Mouse (Mus musculus): ENCODE results near the gene Tbxa2r. TPM values are rescaled to one million over a fixed set of nuclear protein-coding genes. Genes with fewer than 3 reads are reported as not detected.
A peak's percentile ranks its signal among the peaks of the same experiment; 100 is the strongest.

Gene Tbxa2r
- polyA plus RNA-seq (2015; fragmentation: Nextera tagmentation; extraction: Ambion mirVana) = 4.0 and 5.0 TPM in 2 replicates

DNA sequence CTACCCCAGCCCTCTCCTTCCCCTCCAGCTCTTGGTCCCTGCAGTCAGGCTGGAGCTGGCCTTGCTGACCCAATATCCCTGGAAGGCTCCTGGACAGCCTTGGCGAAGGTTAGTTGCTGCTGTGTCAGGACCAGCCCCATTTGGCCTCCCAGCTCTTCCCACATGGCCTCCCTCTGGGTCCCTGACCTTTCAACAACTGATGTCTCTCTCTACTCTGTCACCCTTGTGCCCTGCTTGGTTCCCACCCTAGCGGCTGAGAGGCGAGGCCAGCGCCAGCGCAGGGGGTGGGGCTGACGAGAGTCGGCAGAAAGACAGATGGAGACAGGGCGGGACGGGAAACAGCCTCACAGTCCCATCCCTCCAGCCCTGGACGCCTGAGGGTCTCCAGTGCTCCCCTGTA lies at the start of gene Tbxa2r:
Tbxa2r (plus strand) TSS at position 346 of the 400 bp plus-strand sequence.
- WGBS (ENCODE audit: insufficient replicate concordance) = 13% methylated on average over 10 of the region's 10 CpGs
- H3K9me3 ChIP-seq (replicated peaks) = no peaks in the 10 kb centered on the region
- ATAC-seq (ENCODE audit: insufficient read depth) = peak; percentile 11; the same call in 1 of the 2 replicates
- peaks cover 42% of the 10 kb centered on the region for H3K36me3 ChIP-seq (replicated peaks)
- H3K4me3 ChIP-seq (replicated peaks) = 0 out of 2 replicates have a peak within 1 kb of the TSS, but pooled peaks have one; percentile 5
- H3K9ac ChIP-seq = no peak within 1 kb of the TSS
- peak within 1 kb of the TSS; percentile 43 for H3K27ac ChIP-seq (replicated peaks)
- peak within 1 kb of the TSS; percentile 23 for H3K4me2 ChIP-seq
- H3K4me1 ChIP-seq (replicated peaks) = peaks cover 30% of the 10 kb centered on the region
- peaks cover 12% of the 10 kb centered on the region for H3K27me3 ChIP-seq

DNA sequence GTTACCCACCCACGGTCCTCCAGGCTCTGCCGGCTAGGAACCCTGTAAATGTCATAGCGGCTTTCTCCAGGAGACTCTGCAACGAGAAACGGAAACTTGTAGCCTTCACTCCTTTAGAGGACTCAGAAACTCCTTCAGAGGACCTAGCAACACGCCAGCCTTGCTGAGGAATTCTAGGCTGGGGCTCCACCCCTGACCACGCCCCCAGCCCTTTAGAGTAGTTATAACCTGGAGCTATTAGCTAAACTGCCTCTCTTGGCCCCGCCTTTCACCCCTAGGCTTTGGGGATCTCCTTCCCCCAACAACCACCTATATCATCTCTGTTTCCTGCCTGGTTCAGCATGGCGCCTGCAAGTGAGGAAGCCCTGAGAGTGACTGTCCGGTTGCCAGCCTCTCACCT lies 49.0 kb upstream of the Tbxa2r start:
- H3K4me1 ChIP-seq (replicated peaks) = no peaks in the 10 kb centered on the region
- no peak for ATAC-seq (ENCODE audit: insufficient read depth)
- no peak overlapping the region for H3K4me3 ChIP-seq (replicated peaks)
- H3K36me3 ChIP-seq (replicated peaks) = no peaks in the 10 kb centered on the region
- WGBS (ENCODE audit: insufficient replicate concordance) = 29% methylated on average over 10 of the region's 10 CpGs
- H3K4me2 ChIP-seq = no peak overlapping the region
- H3K9ac ChIP-seq = no peak overlapping the region
- H3K27ac ChIP-seq (replicated peaks) = no peak overlapping the region
- no peaks in the 10 kb centered on the region for H3K9me3 ChIP-seq (replicated peaks)
- H3K27me3 ChIP-seq = peaks cover 52% of the 10 kb centered on the region

- ATAC-seq (ENCODE audit: insufficient read depth) = no peak
- Histone ChIP-seq H3K4me1 (replicated peaks) (peaks cover 33% of the 10 kb centered on the region), H3K27me3 (peaks cover 86% of the 10 kb centered on the region), H3K9me3 (replicated peaks) (no peaks in the 10 kb centered on the region), H3K4me2 (no peak overlapping the region), H3K27ac (replicated peaks) (no peak overlapping the region), H3K36me3 (replicated peaks) (no peaks in the 10 kb centered on the region), H3K9ac (no peak overlapping the region), H3K4me3 (replicated peaks) (no peak overlapping the region)
- WGBS (ENCODE audit: insufficient replicate concordance) = 59% methylated on average over 6 of the region's 6 CpGs
Observed at GRCm38 (mm10) chr10:81284189-81284588, 44.3 kb upstream of the Tbxa2r start.

DNA sequence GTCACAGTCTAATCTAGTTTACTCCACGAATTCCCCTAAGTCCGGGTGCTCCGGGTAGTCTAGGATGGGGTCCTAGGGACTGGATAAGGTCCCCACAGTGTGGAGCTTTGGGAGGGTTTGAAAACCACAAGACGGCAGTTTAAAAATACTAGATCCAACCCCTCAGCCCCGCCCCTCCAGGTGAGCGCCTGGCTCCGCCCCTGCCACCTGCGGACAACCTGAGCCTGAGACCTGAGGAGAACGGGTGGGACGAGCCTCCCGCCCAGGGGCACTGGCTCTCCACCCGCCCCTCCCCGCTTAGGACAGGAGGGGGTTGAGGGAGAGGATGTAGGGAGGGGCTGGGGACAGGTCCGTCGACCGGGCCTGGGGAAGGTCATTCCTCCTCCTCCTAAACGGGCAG lies 43.8 kb upstream of the Tbxa2r start:
- Histone ChIP-seq H3K27ac (replicated peaks) (no peak overlapping the region), H3K4me2 (peak overlapping the region; percentile 77; the same call in 1 of the 2 replicates), H3K27me3 (peaks cover 81% of the 10 kb centered on the region), H3K4me3 (replicated peaks) (peak overlapping the region; percentile 47; the same call in 1 of the 2 replicates), H3K9me3 (replicated peaks) (no peaks in the 10 kb centered on the region), H3K9ac (no peak overlapping the region), H3K36me3 (replicated peaks) (no peaks in the 10 kb centered on the region), H3K4me1 (replicated peaks) (peaks cover 37% of the 10 kb centered on the region)
- no peak for ATAC-seq (ENCODE audit: insufficient read depth)
- 19% methylated on average over 17 of the region's 17 CpGs for WGBS (ENCODE audit: insufficient replicate concordance)

DNA sequence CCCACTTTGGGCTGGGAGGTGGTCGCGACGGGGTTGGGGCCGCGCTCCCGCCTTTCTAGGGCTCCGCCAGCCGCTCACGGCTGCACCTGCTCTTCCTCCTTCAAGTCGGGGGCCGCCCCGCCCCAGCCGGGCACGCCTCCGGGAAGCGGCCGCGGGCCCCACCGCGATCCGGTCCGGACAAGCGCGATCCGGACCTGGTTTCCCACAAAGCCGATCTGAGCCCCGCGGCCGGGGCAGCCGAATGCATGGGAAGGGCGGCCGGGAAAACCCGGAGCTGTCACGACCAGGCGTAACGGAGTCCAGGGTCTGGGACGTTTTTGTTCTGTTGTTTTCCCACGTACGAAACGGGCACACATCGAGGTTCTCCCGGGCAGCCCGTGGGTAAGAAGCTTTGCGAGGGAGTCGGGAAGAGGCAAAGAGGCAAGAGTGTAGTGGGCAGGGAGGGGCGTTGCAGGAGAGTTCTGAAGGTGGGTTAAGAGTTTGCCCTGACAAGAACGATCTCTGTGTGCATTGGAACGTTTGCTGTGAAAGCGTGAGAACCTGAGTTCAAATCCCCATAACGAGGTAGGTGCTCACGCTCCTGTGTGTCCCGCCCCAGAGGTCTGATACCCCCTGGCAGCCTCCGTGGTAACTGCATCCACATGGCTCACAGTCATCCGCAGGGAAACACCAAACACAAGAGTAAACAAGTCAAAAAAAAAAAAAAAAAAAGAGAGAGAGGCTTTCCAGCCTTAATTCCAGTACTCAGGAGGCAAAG lies 42.7 kb upstream of the Tbxa2r start:
- Histone ChIP-seq H3K4me2 (peak overlapping the region; percentile 77), H3K9me3 (replicated peaks) (no peaks in the 10 kb centered on the region), H3K9ac (peak overlapping the region; percentile 47), H3K36me3 (replicated peaks) (no peaks in the 10 kb centered on the region), H3K4me3 (replicated peaks) (peak overlapping the region; percentile 47), H3K27ac (replicated peaks) (no peak overlapping the region), H3K27me3 (peaks cover 80% of the 10 kb centered on the region), H3K4me1 (replicated peaks) (peaks cover 48% of the 10 kb centered on the region)
- ATAC-seq (ENCODE audit: insufficient read depth) = peak; percentile 65
- WGBS (ENCODE audit: insufficient replicate concordance) = 2% methylated on average over 54 of the region's 54 CpGs

- Histone ChIP-seq H3K4me3 (replicated peaks) (no peak overlapping the region), H3K4me2 (peak overlapping the region; percentile 77), H3K4me1 (replicated peaks) (peaks cover 55% of the 10 kb centered on the region), H3K36me3 (replicated peaks) (no peaks in the 10 kb centered on the region), H3K27me3 (peaks cover 76% of the 10 kb centered on the region), H3K9me3 (replicated peaks) (no peaks in the 10 kb centered on the region), H3K9ac (no peak overlapping the region), H3K27ac (replicated peaks) (no peak overlapping the region)
- WGBS (ENCODE audit: insufficient replicate concordance) = 34% methylated on average over 6 of the region's 6 CpGs
- ATAC-seq (ENCODE audit: insufficient read depth) = no peak
Observed at GRCm38 (mm10) chr10:81286586-81286985, 41.9 kb upstream of the Tbxa2r start.

DNA sequence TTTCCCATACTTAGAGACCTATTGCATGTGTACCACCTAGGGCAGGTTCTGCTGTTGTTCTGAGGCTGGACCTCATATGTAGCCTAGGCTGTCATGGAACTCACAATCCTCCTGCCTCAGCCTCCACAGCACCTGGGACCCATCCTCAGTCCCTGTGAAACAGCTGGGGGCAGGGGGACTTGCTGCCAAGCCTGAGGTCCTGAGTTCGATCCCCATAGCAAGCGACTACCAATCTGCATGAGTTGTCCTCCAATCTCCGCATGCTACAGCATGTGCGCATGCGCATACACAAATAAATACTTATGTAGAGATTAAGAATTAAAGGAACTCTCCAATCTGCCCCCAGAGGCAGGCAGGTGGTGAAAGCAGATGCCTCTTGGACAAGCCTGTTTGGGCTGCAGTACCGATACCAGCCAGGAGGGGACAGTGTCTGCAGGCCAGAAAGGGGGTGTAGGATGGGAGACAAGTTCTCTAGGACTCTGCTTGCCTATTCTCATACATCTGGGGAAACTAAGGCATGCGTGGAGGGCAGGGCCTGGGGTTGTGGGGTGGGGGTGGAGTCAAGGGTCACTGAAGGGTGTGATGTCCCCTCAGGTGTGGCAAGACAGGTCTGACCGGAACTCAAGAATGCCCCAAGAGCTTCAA lies 40.9 kb upstream of the Tbxa2r start:
- no peak overlapping the region for H3K9ac ChIP-seq
- no peak overlapping the region for H3K4me2 ChIP-seq
- H3K4me3 ChIP-seq (replicated peaks) = no peak overlapping the region
- peaks cover 65% of the 10 kb centered on the region for H3K4me1 ChIP-seq (replicated peaks)
- H3K9me3 ChIP-seq (replicated peaks) = no peaks in the 10 kb centered on the region
- H3K27ac ChIP-seq (replicated peaks) = no peak overlapping the region
- H3K36me3 ChIP-seq (replicated peaks) = no peaks in the 10 kb centered on the region
- WGBS (ENCODE audit: insufficient replicate concordance) = 57% methylated on average over 8 of the region's 8 CpGs
- ATAC-seq (ENCODE audit: insufficient read depth) = no peak
- H3K27me3 ChIP-seq = peaks cover 69% of the 10 kb centered on the region

DNA sequence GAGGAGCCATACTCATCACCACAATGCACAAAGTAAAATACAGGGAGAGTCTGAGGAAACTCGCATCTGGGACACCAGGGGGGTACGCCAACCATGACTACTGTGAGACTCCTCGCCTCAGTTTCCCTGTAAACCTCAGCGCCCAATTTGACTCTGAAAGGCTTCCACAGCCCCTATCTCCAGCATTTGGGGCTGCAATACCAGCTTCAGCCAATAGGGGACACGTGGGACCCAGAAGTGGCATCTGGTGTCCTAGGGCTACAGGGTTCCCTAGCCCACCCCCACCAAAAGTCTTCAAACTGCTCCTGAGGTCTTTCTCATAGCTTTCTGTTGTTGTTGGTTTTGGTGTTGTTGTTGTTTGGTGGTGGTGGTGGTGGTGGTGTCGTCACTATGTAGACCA lies 39.9 kb upstream of the Tbxa2r start:
- no peak overlapping the region for H3K9ac ChIP-seq
- no peak overlapping the region for H3K27ac ChIP-seq (replicated peaks)
- no peak overlapping the region for H3K4me3 ChIP-seq (replicated peaks)
- no peaks in the 10 kb centered on the region for H3K36me3 ChIP-seq (replicated peaks)
- peaks cover 72% of the 10 kb centered on the region for H3K4me1 ChIP-seq (replicated peaks)
- 19% methylated on average over 6 of the region's 6 CpGs for WGBS (ENCODE audit: insufficient replicate concordance)
- no peaks in the 10 kb centered on the region for H3K9me3 ChIP-seq (replicated peaks)
- peaks cover 59% of the 10 kb centered on the region for H3K27me3 ChIP-seq
- ATAC-seq (ENCODE audit: insufficient read depth) = no peak
- H3K4me2 ChIP-seq = no peak overlapping the region

DNA sequence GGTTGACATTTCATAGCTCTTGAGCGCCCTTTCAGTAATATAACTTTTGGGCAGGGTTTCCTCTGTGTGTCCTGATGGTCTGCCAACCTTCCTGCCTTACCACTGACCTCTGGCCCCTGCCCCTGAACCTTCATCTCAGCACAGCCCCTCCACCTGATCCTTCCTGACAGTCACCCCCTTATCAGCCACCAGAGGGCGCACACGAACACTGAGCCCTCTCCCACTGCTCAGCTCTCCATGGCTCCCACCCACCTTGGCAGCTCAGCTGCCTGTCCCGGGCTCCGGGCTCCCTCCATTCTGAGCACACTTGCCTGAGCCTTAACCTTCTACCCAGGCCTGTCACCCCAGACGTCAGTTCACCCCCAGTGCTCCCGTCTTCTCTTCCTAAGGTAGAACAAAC lies 39.3 kb upstream of the Tbxa2r start:
- Histone ChIP-seq H3K4me1 (replicated peaks) (peaks cover 79% of the 10 kb centered on the region), H3K4me3 (replicated peaks) (no peak overlapping the region), H3K9me3 (replicated peaks) (no peaks in the 10 kb centered on the region), H3K4me2 (no peak overlapping the region), H3K27ac (replicated peaks) (no peak overlapping the region), H3K9ac (no peak overlapping the region), H3K36me3 (replicated peaks) (no peaks in the 10 kb centered on the region), H3K27me3 (peaks cover 52% of the 10 kb centered on the region)
- WGBS (ENCODE audit: insufficient replicate concordance) = 6% methylated on average over 7 of the region's 7 CpGs
- ATAC-seq (ENCODE audit: insufficient read depth) = no peak

DNA sequence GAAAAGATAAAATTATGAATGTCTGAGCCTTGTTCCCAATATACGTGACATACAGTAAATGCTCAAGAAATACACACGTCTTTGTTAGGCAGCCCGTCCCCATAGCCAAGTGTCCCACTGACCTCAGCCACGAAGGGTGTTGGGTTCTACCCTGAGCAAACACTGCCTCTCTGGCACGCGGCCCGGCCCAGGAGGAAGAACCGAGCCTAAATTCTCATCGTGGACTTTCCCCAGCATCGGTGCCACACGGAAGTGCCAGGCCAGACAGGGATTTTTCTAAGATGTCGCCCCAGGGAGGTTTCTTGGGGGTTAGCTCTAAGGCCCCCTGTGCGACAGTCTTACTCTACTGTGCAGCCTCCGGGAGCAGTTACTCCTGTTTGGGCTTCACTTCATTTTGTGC lies 38.7 kb upstream of the Tbxa2r start:
- no peak overlapping the region for H3K27ac ChIP-seq (replicated peaks)
- H3K4me2 ChIP-seq = no peak overlapping the region
- H3K9me3 ChIP-seq (replicated peaks) = no peaks in the 10 kb centered on the region
- peaks cover 47% of the 10 kb centered on the region for H3K27me3 ChIP-seq
- WGBS (ENCODE audit: insufficient replicate concordance) = 59% methylated on average over 14 of the region's 14 CpGs
- H3K9ac ChIP-seq = no peak overlapping the region
- peaks cover 82% of the 10 kb centered on the region for H3K4me1 ChIP-seq (replicated peaks)
- H3K36me3 ChIP-seq (replicated peaks) = no peaks in the 10 kb centered on the region
- H3K4me3 ChIP-seq (replicated peaks) = no peak overlapping the region
- ATAC-seq (ENCODE audit: insufficient read depth) = no peak

- peaks cover 36% of the 10 kb centered on the region for H3K27me3 ChIP-seq
- H3K36me3 ChIP-seq (replicated peaks) = 0 out of 2 replicates have a peak, but pooled peaks cover 6% of the 10 kb centered on the region
- H3K27ac ChIP-seq (replicated peaks) = peak overlapping the region; percentile 24
- no peak for ATAC-seq (ENCODE audit: insufficient read depth)
- H3K9me3 ChIP-seq (replicated peaks) = no peaks in the 10 kb centered on the region
- H3K4me3 ChIP-seq (replicated peaks) = 0 out of 2 replicates have a peak overlapping the region, but pooled peaks have one; percentile 10
- H3K4me2 ChIP-seq = peak overlapping the region; percentile 38
- 51% methylated on average over 24 of the region's 24 CpGs for WGBS (ENCODE audit: insufficient replicate concordance)
- H3K9ac ChIP-seq = no peak overlapping the region
- peaks cover 82% of the 10 kb centered on the region for H3K4me1 ChIP-seq (replicated peaks)
Observed at GRCm38 (mm10) chr10:81290698-81291460, 37.7 kb upstream of the Tbxa2r start.

Data from liver, embryonic 15.5 days (tissue).